Mouse (Mus musculus): ENCODE measurements around the gene Apoa4. TPM values are rescaled to one million over a fixed set of nuclear protein-coding genes. Genes with fewer than 3 reads are reported as not detected.

Gene Apoa4
- polyA plus RNA-seq, 1 experiment from 2014 or later: not detected

DNA sequence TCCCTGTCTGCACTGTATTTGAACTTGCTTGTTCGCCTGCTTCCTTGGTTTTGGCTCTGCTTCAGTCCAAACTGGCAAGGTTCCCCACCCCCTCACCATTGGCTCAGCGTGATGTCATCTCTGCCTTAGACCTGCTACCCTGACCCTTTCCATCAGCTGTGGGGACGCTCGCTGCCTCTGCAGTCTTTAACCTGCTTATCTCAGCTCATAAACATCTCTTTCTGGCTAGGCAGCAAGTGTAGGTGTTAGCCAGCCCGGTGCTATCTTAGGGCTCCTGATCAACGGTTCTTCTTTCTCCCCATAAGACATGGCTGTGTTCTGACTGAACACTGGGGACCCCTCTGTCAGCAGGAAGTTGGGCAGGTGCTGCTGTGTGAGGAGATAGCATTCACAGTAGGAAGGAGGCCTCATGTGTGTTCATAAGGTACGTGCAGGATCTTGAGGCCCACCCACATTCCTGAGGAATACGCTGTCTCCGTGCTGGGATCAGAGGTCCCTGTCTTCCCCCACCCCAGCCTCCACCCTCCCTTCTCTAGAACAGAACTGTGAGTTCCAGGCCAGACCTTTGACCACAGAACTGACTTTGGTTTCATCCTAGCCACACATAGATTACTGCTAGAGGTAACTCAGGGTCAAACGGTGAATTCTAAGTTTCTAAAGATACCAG lies 33.5 kb upstream of the Apoa4 start:
- WGBS: 82% methylated on average over 10 of the region's 10 CpGs

DNA sequence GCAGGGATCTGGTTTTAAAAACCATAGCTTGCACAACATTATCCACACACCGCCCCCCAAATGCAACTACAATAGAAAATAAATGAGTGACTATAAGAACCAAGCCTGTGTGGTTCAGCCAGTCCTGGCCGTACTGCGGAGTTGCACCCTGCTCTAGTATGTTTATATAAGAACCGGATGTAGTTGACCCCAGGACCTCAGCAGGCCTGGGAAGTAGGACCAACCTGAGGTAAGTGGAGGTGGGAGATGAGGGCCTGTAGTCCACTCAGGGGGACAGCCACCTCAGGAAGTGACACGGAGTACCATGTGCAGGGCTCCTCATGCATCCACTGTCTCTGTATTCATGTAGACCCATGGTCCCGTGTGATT lies 33.0 kb upstream of the Apoa4 start:
- 73% methylated on average over 6 of the region's 6 CpGs for WGBS
- H3K9ac ChIP-seq (ENCODE audit: low read depth, low read length): no peak overlapping the region
- no peak overlapping the region for H3K27ac ChIP-seq (ENCODE audit: low read depth, low read length)
- no peak overlapping the region for H3K4me3 ChIP-seq (ENCODE audit: low read depth, low read length)
- DNase-seq (ENCODE audit: low spot score): no peak
- no peaks in the 10 kb centered on the region; the same call in none of the 2 replicates for H3K36me3 ChIP-seq (ENCODE audit: control insufficient read depth, insufficient read depth, low read length)
- no peak overlapping the region for H3K4me2 ChIP-seq (replicated peaks; ENCODE audit: low read depth, low read length)
- no peaks in the 10 kb centered on the region for H3K9me3 ChIP-seq (ENCODE audit: control insufficient read depth, low read length)
- no peaks in the 10 kb centered on the region for H3K4me1 ChIP-seq (replicated peaks; ENCODE audit: control insufficient read depth, insufficient read depth, low read length)
- no peaks in the 10 kb centered on the region for H3K27me3 ChIP-seq (ENCODE audit: control insufficient read depth, insufficient read depth, low read length)
- ATAC-seq (ENCODE audit: low FRiP score): no peak

More for the DNA sequence above, 33.5 kb upstream of the Apoa4 start:
- H3K4me2 ChIP-seq (replicated peaks; ENCODE audit: low read depth, low read length): no peak overlapping the region
- no peak overlapping the region for H3K27ac ChIP-seq (ENCODE audit: low read depth, low read length)
- H3K4me1 ChIP-seq (replicated peaks; ENCODE audit: control insufficient read depth, insufficient read depth, low read length): no peaks in the 10 kb centered on the region
- no peak overlapping the region for H3K9ac ChIP-seq (ENCODE audit: low read depth, low read length)
- DNase-seq (ENCODE audit: low spot score) (no peak), ATAC-seq (ENCODE audit: low FRiP score) (no peak)
- no peaks in the 10 kb centered on the region for H3K9me3 ChIP-seq (ENCODE audit: control insufficient read depth, low read length)
- H3K4me3 ChIP-seq (ENCODE audit: low read depth, low read length): no peak overlapping the region
- H3K36me3 ChIP-seq (ENCODE audit: control insufficient read depth, insufficient read depth, low read length): no peaks in the 10 kb centered on the region; the same call in none of the 2 replicates
- H3K27me3 ChIP-seq (ENCODE audit: control insufficient read depth, insufficient read depth, low read length): no peaks in the 10 kb centered on the region

- Histone ChIP-seq H3K4me2 (replicated peaks; ENCODE audit: low read depth, low read length) (no peak overlapping the region), H3K36me3 (ENCODE audit: control insufficient read depth, insufficient read depth, low read length) (no peaks in the 10 kb centered on the region; the same call in none of the 2 replicates), H3K27ac (ENCODE audit: low read depth, low read length) (no peak overlapping the region), H3K4me1 (replicated peaks; ENCODE audit: control insufficient read depth, insufficient read depth, low read length) (no peaks in the 10 kb centered on the region), H3K9me3 (ENCODE audit: control insufficient read depth, low read length) (no peaks in the 10 kb centered on the region), H3K27me3 (ENCODE audit: control insufficient read depth, insufficient read depth, low read length) (no peaks in the 10 kb centered on the region), H3K4me3 (ENCODE audit: low read depth, low read length) (no peak overlapping the region), H3K9ac (ENCODE audit: low read depth, low read length) (no peak overlapping the region)
- DNase-seq (ENCODE audit: low spot score) (no peak), ATAC-seq (ENCODE audit: low FRiP score) (no peak)
- WGBS: 81% methylated on average over 13 of the region's 13 CpGs
These were observed 32.0 kb upstream of the Apoa4 start for GRCm38 (mm10) chr9:46208401-46208974.

DNA sequence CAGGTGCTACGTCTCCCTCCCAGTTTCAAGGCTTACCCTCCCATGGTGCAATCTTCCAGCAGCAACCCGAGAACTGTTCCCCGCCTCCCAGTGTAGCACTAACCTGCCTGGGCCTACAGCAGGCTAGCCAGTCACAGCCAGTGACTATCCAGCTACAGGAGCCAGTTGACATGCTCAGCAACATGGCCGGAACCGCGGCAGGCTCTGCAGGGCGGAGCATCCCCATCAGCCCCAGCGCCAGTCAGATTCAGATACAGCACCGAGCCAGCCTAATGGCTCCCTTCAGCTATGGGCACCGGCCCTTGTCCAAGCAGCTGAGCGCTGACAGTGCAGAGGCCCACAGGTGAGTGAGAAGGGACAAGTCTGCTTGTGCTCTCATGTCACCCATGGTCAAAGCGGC lies 30.0 kb upstream of the Apoa4 start:
- Histone ChIP-seq H3K27ac (ENCODE audit: low read depth, low read length) (no peak overlapping the region), H3K4me3 (ENCODE audit: low read depth, low read length) (no peak overlapping the region), H3K27me3 (ENCODE audit: control insufficient read depth, insufficient read depth, low read length) (no peaks in the 10 kb centered on the region), H3K9me3 (ENCODE audit: control insufficient read depth, low read length) (no peaks in the 10 kb centered on the region), H3K9ac (ENCODE audit: low read depth, low read length) (no peak overlapping the region), H3K36me3 (ENCODE audit: control insufficient read depth, insufficient read depth, low read length) (no peaks in the 10 kb centered on the region; the same call in none of the 2 replicates), H3K4me2 (replicated peaks; ENCODE audit: low read depth, low read length) (no peak overlapping the region), H3K4me1 (replicated peaks; ENCODE audit: control insufficient read depth, insufficient read depth, low read length) (no peaks in the 10 kb centered on the region)
- ATAC-seq (ENCODE audit: low FRiP score): no peak
- no peak for DNase-seq (ENCODE audit: low spot score)
- WGBS: 94% methylated on average over 12 of the region's 12 CpGs

DNA sequence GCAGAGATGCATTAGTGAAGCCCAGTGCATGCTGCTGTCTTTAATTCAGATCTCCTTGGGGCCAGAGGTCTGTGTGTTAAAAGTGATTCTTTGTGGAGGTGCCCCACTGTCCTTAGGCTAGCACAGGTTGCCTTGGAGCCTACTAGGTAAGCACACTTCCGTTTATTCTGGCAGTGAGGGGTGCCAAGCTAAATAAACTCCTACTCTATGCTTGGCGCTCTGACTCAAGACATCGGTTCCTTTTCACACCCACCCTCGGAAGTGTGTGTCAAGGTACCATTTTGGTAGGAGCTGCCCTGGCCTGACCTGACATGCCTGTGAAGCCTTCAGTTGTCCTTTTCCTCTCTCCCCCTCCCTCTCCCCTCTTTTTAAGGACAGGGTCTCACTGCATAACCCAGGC lies 26.2 kb upstream of the Apoa4 start:
- Histone ChIP-seq H3K36me3 (ENCODE audit: control insufficient read depth, insufficient read depth, low read length) (no peaks in the 10 kb centered on the region; the same call in none of the 2 replicates), H3K27ac (ENCODE audit: low read depth, low read length) (no peak overlapping the region), H3K4me2 (replicated peaks; ENCODE audit: low read depth, low read length) (no peak overlapping the region), H3K9me3 (ENCODE audit: control insufficient read depth, low read length) (no peaks in the 10 kb centered on the region), H3K4me3 (ENCODE audit: low read depth, low read length) (no peak overlapping the region), H3K4me1 (replicated peaks; ENCODE audit: control insufficient read depth, insufficient read depth, low read length) (no peaks in the 10 kb centered on the region), H3K27me3 (ENCODE audit: control insufficient read depth, insufficient read depth, low read length) (no peaks in the 10 kb centered on the region), H3K9ac (ENCODE audit: low read depth, low read length) (no peak overlapping the region)
- 89% methylated on average over 4 of the region's 4 CpGs for WGBS
- no peak for DNase-seq (ENCODE audit: low spot score)
- ATAC-seq (ENCODE audit: low FRiP score): no peak

DNA sequence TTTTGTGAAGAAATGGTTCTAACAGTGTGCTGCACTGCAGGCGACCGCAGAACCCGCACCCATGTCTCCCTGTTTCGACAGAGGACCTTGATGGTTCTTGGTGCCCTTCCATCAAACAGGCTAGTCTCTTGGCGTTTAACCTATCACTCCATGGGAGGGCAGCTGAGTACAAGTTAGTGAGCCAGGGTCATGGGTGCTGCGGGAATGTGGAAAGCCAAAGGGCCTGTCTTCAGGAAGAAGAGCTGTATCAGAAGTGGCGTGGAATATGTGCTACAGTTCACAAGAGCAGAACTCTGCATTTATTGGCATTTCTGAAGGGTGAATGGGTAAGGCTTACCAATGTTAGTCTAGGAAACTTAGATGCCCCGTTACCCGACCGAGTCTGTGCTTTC lies 25.6 kb upstream of the Apoa4 start:
- Histone ChIP-seq H3K9ac (ENCODE audit: low read depth, low read length) (no peak overlapping the region), H3K9me3 (ENCODE audit: control insufficient read depth, low read length) (no peaks in the 10 kb centered on the region), H3K36me3 (ENCODE audit: control insufficient read depth, insufficient read depth, low read length) (no peaks in the 10 kb centered on the region; the same call in none of the 2 replicates), H3K27me3 (ENCODE audit: control insufficient read depth, insufficient read depth, low read length) (no peaks in the 10 kb centered on the region), H3K4me1 (replicated peaks; ENCODE audit: control insufficient read depth, insufficient read depth, low read length) (no peaks in the 10 kb centered on the region), H3K4me2 (replicated peaks; ENCODE audit: low read depth, low read length) (no peak overlapping the region), H3K4me3 (ENCODE audit: low read depth, low read length) (no peak overlapping the region), H3K27ac (ENCODE audit: low read depth, low read length) (no peak overlapping the region)
- ATAC-seq (ENCODE audit: low FRiP score) (no peak), DNase-seq (ENCODE audit: low spot score) (no peak)
- 92% methylated on average over 10 of the region's 10 CpGs for WGBS

GRCm38 (mm10) chr9:46215338-46216322 lies 24.9 kb upstream of the Apoa4 start:
- Histone ChIP-seq H3K9ac (ENCODE audit: low read depth, low read length) (no peak overlapping the region), H3K27me3 (ENCODE audit: control insufficient read depth, insufficient read depth, low read length) (no peaks in the 10 kb centered on the region), H3K4me3 (ENCODE audit: low read depth, low read length) (no peak overlapping the region), H3K36me3 (ENCODE audit: control insufficient read depth, insufficient read depth, low read length) (no peaks in the 10 kb centered on the region; the same call in none of the 2 replicates), H3K4me2 (replicated peaks; ENCODE audit: low read depth, low read length) (no peak overlapping the region), H3K27ac (ENCODE audit: low read depth, low read length) (no peak overlapping the region), H3K4me1 (replicated peaks; ENCODE audit: control insufficient read depth, insufficient read depth, low read length) (no peaks in the 10 kb centered on the region), H3K9me3 (ENCODE audit: control insufficient read depth, low read length) (no peaks in the 10 kb centered on the region)
- ATAC-seq (ENCODE audit: low FRiP score) (no peak), DNase-seq (ENCODE audit: low spot score) (no peak)
- 90% methylated on average over 11 of the region's 11 CpGs for WGBS

- peaks cover under 1% of the 10 kb centered on the region for H3K36me3 ChIP-seq (ENCODE audit: control insufficient read depth, insufficient read depth, low read length)
- DNase-seq (ENCODE audit: low spot score): no peak
- H3K9ac ChIP-seq (ENCODE audit: low read depth, low read length): no peak overlapping the region
- no peak overlapping the region for H3K4me2 ChIP-seq (replicated peaks; ENCODE audit: low read depth, low read length)
- 94% methylated on average over 13 of the region's 13 CpGs for WGBS
- H3K4me1 ChIP-seq (replicated peaks; ENCODE audit: control insufficient read depth, insufficient read depth, low read length): no peaks in the 10 kb centered on the region
- H3K4me3 ChIP-seq (ENCODE audit: low read depth, low read length): no peak overlapping the region
- H3K27me3 ChIP-seq (ENCODE audit: control insufficient read depth, insufficient read depth, low read length): no peaks in the 10 kb centered on the region
- no peak for ATAC-seq (ENCODE audit: low FRiP score)
- no peaks in the 10 kb centered on the region for H3K9me3 ChIP-seq (ENCODE audit: control insufficient read depth, low read length)
- H3K27ac ChIP-seq (ENCODE audit: low read depth, low read length): no peak overlapping the region
These were observed 23.6 kb upstream of the Apoa4 start for GRCm38 (mm10) chr9:46216744-46217470.

Data from hindbrain, embryonic 11.5 days (tissue).